Mouse (Mus musculus) monocyte, adult 2 months (primary cell): ENCODE measurements at regions not wholly inside any gene's neighbourhood (a gene's known extent, or its start where the extent isn't known, plus 50 kb on each side); places are given as distances from the start of the nearest gene placed in this dataset.

Source experiments
- DNase-seq, 2 experiments: peaks; one replicate each; pipeline ENCODE4 v3.0.0; 2022; ENCODE audit warnings: low spot score in 2 of 2, low read depth in 1 of 2

DNA sequence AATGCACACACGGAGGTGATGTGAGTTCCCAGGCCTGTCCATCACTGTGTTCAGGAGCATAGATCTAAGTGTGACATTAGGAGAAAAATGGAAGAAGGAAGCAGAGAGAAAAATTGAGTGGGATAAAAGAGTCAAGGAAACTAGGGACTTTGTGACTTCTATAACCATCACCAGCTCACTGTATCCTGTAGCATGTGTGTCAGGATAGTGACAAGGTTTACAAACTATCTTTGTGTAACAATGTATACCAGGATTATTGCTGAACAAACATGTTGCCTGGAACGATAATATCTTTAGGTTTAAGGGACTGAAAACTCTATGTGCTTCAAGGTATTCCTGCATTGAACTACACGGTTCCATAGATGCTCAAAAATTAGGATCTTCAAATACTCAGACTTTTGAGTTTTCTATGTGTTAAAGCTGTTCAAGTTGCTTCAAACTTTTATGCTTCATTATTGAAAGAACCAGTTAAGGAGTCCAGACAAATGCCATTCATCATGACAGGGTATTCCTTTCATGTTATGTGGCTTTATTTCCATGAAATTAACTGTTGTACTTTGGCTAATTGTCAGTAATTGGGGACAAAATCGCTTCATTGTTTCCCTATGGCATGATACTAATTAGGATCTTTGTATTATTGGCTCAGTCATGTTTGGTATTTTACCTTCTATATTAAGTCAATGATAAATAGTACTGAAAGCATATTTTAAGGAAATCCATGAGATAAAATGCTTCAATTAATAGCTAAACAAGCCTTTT lies 200.5 kb downstream of the Gm11146 start:
- no peak for DNase-seq

DNA sequence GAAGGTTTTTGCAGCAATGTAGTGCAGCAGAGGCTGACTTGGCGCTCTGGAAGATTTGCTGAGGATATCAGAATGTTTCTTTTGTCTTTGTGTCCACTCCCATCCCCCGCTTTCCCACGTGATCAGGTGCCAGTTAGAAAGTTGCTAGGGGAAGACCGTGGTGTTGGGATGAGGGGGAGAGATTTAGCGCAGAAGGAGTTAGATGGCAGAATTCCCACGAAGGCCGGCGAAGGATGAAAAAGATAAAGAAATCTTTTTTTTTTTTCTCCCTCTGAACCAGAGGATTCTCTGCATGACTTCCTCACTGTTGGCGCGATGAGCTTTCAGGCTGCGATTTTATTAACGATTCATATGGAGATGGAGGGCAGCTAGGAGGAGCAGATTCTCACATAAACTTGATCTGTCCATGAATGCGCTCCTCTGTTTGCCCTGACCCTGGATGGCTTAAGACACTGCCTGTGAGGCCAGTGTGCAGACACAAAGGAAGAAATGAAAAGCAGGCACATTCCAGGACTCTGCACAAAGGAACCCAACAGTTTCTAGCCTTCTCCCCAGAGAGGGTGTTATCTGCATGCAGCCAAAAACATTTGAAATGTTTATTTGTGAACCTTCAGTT lies 201.5 kb downstream of the Gm11146 start:
- no peak for DNase-seq

DNA sequence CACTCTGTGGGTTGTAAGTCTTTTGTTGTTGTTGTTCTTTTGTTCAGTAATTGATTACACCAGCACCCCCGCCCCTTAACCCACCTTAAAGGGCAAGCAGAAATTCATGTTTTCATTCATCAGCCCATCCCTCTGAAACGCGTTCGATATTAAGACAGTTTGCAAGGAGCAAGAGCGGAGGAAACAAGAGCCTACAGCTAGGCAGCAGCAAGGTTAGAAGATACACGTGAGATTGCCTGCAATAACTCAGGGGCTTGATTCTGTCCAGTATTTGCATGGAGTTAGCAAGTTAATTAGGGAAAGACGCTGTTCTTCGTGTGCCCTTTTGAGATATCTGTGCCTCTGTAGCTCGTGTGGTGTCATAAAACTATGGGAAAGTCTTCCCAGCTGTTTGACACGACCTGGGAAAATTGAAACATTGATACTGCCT lies 202.0 kb downstream of the Gm11146 start:
- no peak for DNase-seq

DNA sequence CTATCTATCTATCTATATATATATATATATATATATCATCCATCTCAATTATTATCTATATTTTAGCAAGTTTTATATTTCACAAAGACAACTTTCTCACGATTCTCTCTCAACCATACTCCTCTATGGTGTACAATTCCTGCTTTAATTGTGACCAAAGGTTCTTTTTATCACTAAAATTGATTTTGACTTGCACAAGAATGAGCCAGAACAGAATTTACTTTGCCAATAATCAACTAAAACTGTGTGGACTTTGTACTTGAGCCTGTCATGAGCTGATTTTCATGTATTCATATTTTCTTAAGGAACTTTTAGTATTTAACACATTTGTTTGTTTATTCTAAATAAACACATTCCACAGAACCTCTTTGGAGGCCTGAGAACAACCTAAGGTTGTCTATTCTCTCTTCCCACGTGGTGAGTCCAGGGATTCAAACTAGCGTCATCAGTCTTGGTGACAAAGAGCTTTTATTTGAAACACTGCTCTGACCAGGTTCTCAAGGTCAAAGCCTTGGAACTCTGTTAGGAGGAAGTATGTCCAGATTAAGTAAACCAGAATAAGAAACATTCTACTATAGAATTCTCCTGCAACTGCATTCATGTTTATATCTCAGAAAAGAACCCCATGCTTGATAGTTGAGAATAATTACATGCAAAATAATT lies 207.7 kb downstream of the Gm11146 start:
- no peak for DNase-seq

DNA sequence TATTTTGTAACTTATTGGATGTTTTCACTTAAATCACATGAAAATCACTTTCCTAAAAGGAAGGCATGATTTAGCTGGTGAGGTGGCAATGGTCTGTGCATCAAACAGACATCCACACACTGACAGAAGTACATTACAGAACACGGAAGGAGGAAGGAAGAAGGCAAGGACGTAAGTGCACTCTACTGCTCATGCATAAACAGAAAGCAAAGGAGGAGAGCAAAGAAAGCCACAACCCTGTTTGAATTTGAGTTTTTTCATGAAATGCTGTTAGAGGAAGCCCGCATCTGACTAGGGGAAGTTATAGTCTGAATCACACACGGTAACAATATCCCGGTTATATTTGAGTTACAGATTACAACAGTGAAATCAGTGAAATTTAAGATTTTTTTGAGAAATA lies 208.4 kb downstream of the Gm11146 start:
- DNase-seq, result no peak

DNA sequence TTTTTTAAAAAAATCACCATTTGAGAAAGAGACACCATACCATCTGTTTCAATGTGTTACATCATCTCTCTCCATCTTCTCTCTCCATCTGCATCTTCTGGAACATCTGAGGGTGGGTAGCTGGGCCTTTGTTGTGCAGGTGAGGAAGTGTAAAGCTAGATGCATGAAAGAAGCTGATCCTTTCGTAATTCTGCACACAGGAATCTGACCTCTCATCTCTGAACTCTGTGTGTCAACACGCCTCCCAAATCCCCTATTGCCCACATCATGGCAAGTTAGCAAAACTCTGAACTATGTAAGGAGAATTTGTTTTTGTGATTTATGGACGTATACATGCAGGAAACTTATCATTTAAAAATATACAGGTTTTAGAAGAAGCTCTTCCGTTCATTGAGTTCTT lies 209.7 kb downstream of the Gm11146 start:
- no peak for DNase-seq

DNA sequence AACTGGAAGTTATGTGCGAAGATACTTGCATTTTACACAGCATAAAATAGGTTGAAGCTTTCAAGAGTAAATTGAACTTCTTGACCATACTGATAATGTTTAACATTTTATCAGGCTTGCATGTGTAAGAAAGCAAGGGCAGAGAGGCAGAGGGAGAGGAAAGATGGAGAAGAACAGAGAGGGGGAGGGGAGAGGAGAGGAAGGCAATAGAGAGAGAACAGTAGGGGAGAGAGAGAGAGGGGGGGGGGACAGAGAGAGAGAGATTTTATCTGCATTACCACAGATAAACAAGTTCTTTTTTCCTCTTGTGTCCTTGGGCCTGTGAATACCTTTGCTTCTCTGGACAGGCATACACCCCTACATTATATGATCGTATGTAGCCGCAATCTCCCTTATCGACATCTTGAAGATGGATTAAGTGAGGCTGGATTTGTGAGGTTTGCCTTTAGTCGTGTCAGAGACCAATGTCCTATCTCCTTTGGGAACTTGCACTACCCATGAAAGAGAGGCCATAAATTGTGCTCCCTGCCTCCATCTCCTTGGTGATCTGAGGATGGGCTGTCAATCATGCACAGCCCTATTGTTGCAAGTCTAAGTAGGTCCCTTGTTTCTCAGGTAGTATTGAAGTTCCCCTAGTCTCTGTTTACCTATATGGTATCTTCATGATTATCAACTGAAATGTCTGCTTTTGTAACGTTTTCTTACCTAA lies 217.7 kb downstream of the Gm11146 start:
- DNase-seq, result no peak

DNA sequence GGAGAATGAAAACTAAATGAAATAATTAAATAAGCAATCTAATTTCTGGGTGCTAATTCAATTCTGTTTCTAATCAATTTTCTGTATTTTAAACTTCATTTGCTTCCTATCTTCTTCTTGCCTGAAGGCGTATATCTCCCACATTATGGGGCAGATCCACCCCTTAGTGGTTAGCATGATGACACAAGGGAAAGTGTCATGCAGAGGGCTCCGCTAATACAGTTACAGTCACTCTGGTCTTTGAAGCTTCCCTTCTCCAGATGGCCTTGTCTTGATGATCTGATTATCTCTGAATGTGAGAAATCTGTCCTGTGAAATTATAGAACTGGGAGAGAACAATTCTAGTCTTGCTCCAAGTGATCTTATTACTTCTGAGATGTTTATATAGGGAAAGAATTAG lies 219.1 kb downstream of the Gm11146 start:
- no peak for DNase-seq

DNA sequence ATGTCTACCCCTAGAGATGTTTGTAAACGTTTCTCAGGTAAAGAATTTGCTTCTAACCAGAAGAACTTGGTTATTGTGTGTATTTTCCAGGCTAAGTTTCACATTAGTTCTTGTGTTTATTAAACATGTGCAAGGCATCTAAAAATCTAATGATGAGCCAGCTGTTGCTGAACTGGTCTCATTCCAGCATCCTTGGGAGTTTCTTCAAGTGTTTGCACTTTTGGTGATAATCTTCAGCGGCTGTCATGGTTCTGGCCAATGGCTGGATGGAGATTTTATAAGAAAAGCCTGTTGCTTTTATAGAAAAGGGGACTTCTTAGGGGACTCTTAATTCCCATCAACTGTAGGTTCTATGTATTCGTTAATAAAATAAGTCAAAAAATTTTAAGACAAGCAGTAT lies 229.1 kb downstream of the Gm11146 start:
- no peak for DNase-seq

DNA sequence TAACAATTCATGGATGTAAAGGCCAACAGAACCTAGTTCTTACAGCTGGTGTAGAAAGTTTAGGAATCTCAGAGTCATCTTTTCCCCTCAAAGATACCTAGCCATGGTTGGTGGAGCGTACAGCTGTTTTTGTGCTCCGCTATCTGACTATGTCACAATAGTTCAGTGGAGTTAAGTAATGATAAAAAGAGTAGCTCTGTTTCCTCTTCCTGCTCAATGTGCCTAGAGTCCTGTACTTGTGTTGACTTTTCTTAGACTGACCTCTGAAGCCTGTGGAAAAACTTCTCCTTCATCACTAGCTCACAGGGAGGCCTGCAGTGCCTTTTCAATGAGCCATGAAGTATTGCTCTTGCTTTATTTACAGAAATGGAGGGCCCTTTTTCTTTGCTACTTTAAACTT lies 232.1 kb downstream of the Gm11146 start:
- no peak for DNase-seq

DNA sequence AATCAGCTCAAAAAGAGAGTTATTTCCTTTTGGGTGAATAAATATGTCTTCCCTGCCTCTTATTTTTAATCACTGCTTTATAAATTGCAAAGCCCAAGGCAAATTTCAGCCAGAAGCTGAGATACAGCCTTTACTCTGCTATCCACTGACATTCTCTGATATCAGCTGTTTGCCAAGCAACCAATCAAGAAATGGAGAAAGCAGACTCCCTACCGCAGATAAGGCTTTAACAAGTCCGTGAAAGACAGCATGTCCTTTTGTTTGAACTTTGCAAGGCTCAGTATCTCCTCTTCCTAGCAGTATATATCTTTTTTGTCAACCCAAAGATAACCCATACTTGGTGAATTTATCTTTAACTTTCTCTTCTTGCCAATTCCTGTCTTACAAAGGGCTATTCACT lies 236.6 kb downstream of the Gm11146 start:
- no peak for DNase-seq

DNA sequence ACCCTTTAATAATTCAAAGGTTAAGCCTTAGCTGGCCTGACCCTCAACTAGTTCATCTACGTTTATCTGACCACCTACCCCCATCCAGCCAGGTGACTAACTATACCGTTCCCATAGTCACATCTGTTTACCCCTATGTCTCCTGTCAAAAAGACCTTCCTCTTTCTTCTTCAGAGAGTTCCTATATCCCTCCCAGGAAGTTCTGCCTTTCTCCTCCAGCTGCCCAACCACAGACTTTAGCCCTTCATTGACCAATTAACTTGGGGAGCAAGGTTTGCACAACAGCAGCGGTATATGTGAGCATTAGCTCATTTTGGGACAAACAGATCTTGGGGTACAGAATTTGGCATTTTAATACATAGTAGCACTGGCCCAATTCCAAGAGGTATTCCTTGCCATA lies 237.5 kb downstream of the Gm11146 start:
- no peak for DNase-seq

DNA sequence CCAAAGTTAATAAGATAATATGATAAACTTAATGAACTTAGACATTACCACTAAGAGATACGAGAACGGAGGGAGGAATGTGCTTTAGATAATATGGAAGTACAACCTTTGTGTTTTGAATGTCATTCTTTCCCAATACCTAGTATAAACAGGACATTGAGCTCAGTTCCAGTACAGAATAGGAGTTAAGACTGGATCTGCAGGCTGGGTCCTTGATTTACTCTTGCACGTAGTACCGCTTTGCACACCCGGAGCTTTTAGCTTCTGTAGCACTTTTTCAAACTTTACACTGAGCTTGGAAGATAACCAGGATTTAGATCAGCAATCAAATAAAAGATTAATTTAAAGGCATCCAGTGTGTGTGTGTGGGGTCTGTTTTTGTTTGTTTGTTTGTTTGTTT lies 242.7 kb downstream of the Gm11146 start:
- DNase-seq, result no peak

DNA sequence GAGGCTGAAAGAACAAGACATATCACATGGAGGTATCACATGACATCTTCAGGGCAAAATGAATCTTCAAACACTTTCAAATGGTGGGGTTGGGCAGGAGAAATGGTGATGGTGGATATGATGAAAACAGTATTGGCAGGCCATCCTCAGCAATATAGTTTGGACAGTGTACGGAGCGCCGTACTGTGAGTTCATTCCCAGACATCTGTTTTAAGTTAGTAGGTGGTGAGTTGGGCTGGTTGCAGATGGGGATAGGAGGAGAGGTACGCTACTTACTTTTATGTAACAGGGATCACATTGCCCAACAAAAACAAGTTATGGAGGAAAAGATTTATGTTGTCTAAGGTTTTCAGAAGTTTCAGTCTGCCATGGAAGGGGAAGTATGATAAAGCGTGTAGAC lies 246.6 kb downstream of the Gm11146 start:
- no peak for DNase-seq

DNA sequence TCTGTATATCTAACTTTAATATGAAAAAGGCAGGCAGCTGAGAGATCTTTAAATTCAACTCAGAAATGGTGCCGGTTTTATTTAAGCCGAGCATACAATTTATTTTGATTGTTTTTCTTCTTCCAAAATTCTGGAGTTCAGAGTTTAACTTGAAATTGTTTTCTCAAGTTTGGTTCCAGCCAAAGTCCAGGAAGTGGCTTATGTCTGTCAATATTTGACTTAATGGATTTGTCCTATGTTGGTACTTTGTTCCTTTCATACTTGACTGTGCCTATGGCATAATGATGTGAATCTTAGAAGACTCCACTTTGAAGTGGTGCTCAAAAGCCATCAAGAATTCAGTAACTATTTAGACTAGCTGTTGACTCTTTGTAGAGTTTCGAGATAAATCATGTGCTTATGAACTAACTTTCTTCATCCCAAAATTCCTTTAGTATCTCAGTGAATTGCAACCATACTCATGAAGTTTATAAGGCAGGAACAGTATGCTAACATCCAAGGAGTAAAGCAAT lies 247.6 kb downstream of the Gm11146 start:
- DNase-seq, result no peak

DNA sequence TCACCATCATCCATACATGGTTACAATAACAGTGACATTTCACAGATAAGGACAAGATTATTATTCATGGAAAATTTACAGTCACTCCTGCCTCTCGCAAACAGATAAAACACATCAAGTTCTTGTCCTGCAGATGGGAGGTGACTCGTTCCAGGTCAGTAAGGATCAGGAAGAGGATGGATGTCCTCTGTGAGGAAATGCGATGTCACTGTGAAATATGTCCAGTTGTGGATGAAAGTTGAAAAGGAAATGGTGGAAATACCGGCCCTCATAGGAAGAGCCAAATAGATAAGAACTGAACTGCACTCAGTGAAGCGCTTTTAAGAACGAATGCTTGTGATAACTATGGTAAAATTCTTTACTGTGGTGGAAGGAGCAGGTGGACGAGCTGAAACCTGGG lies 255.8 kb downstream of the Gm11146 start:
- no peak for DNase-seq

DNA sequence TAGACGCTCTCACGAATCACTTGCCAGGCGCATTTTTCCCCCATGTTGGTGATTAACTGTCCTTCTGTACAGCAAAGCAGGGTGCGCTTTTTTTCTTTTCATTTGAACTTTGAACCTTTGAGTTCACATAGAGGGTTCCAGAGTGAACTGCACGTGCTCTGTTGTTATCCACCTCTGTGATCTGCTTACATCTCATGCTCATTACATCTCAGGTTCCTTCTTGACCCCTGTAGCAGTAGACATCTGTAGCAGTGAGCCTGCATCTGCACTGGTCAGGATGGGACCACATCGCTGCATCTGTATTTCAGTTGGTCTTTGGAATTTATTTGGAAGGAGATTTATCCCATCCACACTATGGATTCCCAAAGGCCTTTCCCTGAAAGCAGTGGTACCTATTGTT lies 269.6 kb downstream of the Gm11146 start:
- no peak for DNase-seq

DNA sequence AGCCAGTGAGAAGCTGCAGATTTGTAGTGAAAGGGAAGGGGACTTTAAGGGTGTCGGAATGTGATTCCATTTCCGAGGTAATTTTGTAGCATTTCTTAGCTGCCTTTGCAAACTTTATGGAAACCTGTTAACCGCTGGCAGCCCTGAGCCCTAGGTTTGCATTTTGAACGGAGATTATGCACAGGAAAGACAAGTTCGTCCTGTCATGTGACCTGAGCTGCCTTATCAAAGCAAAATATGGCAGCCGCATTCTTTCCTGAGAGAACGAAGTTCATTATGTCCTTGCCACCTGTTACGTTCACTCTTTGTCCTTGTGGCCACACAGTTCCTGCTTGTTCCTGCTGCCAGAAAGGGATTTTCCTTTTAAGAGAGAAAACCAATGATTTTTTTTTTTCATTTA lies 270.9 kb downstream of the Gm11146 start:
- no peak for DNase-seq

DNA sequence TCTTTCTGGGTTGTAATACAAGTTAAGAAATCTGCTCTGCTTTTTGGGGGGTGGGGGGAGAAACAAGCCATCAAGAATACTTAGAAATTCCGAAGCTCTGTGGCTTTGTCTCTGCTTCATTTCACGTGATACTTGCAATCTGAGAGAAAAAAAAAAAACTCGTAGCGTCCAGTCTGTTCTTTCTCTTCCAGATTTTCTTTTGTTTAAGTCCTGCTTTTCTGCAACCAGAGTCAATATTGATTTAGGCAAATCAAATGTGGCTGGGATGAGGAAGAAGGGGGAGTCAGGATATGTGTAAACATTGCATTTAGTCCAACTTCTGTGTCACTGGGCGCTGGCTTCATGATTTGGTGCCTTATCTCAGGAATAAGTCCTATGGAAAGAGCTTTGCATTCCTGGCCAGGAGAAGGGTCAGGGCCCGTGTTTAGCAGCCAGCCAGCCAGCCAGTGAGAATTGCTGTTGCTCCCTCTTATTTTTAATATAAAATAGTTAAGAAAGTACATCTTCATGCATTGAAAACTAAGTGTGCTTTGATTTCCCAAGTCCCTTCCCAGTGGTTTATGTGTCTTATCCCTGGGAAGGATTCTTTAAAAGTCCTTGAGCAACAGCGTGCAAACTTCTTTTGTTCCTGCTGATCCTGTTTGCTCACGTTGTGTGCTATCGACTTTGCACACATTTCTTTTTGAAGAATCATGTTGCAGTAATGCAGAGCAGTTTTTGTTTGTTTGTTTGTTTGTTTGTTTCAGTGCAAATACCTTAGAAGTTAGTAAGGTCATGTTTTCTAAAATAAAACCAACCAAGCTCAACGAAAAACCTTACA lies 272.0 kb downstream of the Gm11146 start:
- DNase-seq, result no peak

DNA sequence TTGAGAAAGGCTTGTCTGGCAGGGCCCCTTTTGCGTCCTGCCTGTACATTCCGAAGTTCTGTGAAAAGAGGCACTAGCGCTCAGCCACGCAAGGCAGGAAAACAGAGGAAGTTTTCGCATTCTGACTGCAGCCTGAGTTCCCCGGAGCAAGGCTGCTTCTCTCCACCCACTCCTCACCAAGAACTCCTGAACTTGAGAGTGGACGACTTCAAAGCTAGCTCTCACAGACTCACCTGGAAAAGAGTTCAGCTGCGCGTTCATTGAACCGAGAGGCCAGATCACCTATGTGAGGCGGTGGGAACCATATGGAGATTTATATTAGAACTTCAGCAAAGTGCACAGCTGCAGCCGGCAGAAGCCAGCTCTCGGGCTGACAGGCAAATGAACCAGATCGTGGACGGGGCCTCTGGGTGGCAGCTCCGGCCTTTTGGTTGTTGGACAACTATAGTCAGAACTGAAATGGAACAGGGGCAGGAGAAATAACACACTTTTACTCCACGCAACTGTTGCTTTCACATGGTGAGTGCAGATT lies 272.7 kb downstream of the Gm11146 start:
- peak; percentile 1 to 6 for DNase-seq
